Mouse (Mus musculus): ENCODE results near the gene Srl.

DNA sequence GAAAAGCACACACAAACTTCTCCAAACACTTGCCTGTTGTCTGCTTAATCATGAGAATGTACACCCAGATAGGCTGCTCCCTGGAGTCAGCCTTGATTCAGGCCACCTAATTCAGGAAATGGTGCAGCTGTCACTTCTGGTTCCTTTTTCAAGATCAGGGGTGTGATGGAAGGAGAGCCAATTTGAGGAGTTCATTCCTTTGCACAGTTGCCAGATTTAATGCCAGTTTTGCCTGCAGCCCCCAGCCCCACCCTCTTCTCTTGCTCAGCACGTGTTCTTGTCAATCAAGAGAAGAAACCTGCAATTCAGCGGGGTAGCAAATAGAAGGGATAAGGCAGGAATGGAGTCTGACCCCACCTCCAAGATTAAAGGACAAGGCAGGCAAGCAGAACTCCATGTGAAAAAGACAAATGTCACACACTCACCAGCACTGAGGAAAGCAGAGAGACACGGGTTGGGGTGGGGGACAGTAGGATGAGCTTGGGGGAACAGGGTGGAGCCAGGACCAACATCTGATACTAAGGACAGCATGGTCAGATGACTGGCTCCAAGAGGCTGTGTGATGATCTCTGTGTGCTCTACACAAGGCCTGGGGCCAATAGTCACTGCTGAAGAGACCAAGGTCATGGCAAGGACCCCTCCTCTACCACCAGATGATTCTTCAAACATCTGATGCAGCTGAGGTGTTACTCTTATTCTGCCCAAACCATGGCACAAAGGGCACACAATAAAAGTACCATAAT, 3.8 kb downstream of the Srl start:
- TF ChIP-seq POLR2A (IDR thresholded peaks at IDR 0.05; ENCODE audit: control insufficient read depth, extremely low read depth, insufficient read depth, low read length, poor library complexity) (no peak), CTCF (IDR thresholded peaks at IDR 0.05; ENCODE audit: borderline replicate concordance, control insufficient read depth, extremely low read depth, insufficient read depth, low read length, poor library complexity) (no peak)
